14 mouse cellular contexts compared by ENCODE assay signal in genomic region chr4:116377973-116378667, GRCm38 (mm10).
A peak's percentile ranks its signal among the peaks of the same experiment; 100 is the strongest.
DNase-seq lines count a peak whose midpoint lies in the region; ATAC-seq and TF ChIP-seq lines count a peak whose summit lies in the region.
"Had no signal": no experiment of that assay in that cellular context is flagged by ENCODE, and none has a peak within 500 bp of the region (broad histone marks: within the 10 kb centered on the region; RNA-seq: fewer than 3 reads in every experiment).

No protein-coding gene starts in this region.

- TF ChIP-seq CTCF in kidney, adult 2 months (conservative IDR thresholded peaks at IDR 0.05; ENCODE audit: insufficient read depth, insufficient read length, low read depth, low read length) = no peak

- H3K4me2 ChIP-seq in midbrain, embryonic 13.5 days (replicated peaks) = no peak overlapping the region
- H3K4me2 ChIP-seq: embryonic facial prominence, embryonic 12.5 days; hindbrain, embryonic 14.5 days; liver, embryonic 12.5 days had no signal

- no peaks in the 10 kb centered on the region for H3K27me3 ChIP-seq in kidney, adult 2 months (replicated peaks; ENCODE audit: control insufficient read depth, insufficient read depth, low read length)
- H3K27me3 ChIP-seq in midbrain, embryonic 13.5 days = no peaks in the 10 kb centered on the region
- H3K27me3 ChIP-seq: embryonic facial prominence, embryonic 12.5 days; liver, embryonic 12.5 days had no signal

- H3K27ac ChIP-seq in kidney, adult 2 months (ENCODE audit: insufficient read depth, low read depth, low read length) = no peak overlapping the region
- no peak overlapping the region for H3K27ac ChIP-seq in midbrain, embryonic 13.5 days
- H3K27ac ChIP-seq: embryonic facial prominence, embryonic 12.5 days; hindbrain, embryonic 14.5 days; liver, embryonic 12.5 days; midbrain, embryonic 10.5 days had no signal

- DNase-seq in kidney, adult 2 months = peak; percentile 39
- DNase-seq in kidney, adult 11 months = no peak
- peak; percentile 83 for DNase-seq in Muller cell, postnatal 12 days (ENCODE audit: inconsistent ontology term)
- peak; percentile 53 for DNase-seq in fibroblast of lung, adult 2 months (ENCODE audit: low read depth)
- peak; percentile 60 for DNase-seq in heart, postnatal 4 days
- DNase-seq in spleen, adult 12 weeks (ENCODE audit: low spot score) = no peak
- DNase-seq in urinary bladder, postnatal 4 days (ENCODE audit: low spot score in 2 of 2) = no peak
- DNase-seq: cerebellum, adult 2 months; thymus, postnatal 4 days had no signal

- H3K4me1 ChIP-seq in kidney, adult 2 months (ENCODE audit: control insufficient read depth, insufficient read depth, low read length) = no peaks in the 10 kb centered on the region
- H3K4me1 ChIP-seq in midbrain, embryonic 13.5 days (replicated peaks) = no peaks in the 10 kb centered on the region
- H3K4me1 ChIP-seq: embryonic facial prominence, embryonic 12.5 days; midbrain, embryonic 10.5 days had no signal

- H3K4me3 ChIP-seq in kidney, adult 2 months (ENCODE audit: insufficient read depth, low read depth, low read length) = no peak overlapping the region
- no peak overlapping the region for H3K4me3 ChIP-seq in midbrain, embryonic 13.5 days (replicated peaks)
- H3K4me3 ChIP-seq: embryonic facial prominence, embryonic 12.5 days; liver, embryonic 12.5 days; midbrain, embryonic 10.5 days had no signal

- H3K9ac ChIP-seq in midbrain, embryonic 13.5 days (replicated peaks) = no peak overlapping the region
- H3K9ac ChIP-seq: embryonic facial prominence, embryonic 12.5 days; hindbrain, embryonic 14.5 days; liver, embryonic 12.5 days had no signal

- ATAC-seq in midbrain, embryonic 13.5 days = no peak
- ATAC-seq: liver, embryonic 12.5 days had no signal

- no peaks in the 10 kb centered on the region for H3K36me3 ChIP-seq in kidney, adult 2 months (ENCODE audit: control insufficient read depth, insufficient read depth, low read length)
- H3K36me3 ChIP-seq in midbrain, embryonic 13.5 days = no peaks in the 10 kb centered on the region
- H3K36me3 ChIP-seq: embryonic facial prominence, embryonic 12.5 days; liver, embryonic 12.5 days; midbrain, embryonic 10.5 days had no signal

- no peak for TF ChIP-seq POLR2A in kidney, adult 2 months (IDR thresholded peaks at IDR 0.05; ENCODE audit: low read depth, low read length)

- no peaks in the 10 kb centered on the region for H3K9me3 ChIP-seq in midbrain, embryonic 13.5 days
- H3K9me3 ChIP-seq: embryonic facial prominence, embryonic 12.5 days; liver, embryonic 12.5 days; midbrain, embryonic 10.5 days had no signal

- 40% methylated on average over 2 of the region's 2 CpGs for WGBS in kidney, adult 2 months
- WGBS in midbrain, embryonic 13.5 days = 87% methylated on average over 2 of the region's 2 CpGs

Comparison
In these comparisons a context has a peak if more than half of its experiments do, and no peak if none do; other contexts are left out.
1. DNase-seq: peak in kidney, adult 2 months (single experiment), Muller cell, postnatal 12 days (single experiment), fibroblast of lung, adult 2 months (single experiment) and heart, postnatal 4 days (single experiment); none in kidney, adult 11 months (single experiment), spleen, adult 12 weeks (single experiment) and urinary bladder, postnatal 4 days (0 of 2).